Mouse (Mus musculus) olfactory bulb, adult 2 months (tissue): ENCODE data around the gene AC161166.1.

Source experiments
- CTCF ChIP-seq: fragments of 200-500 bp; IDR thresholded peaks from 2 replicates; pipeline ENCODE4 v1.5.1; 2012; ENCODE audit warnings: low read depth, mild to moderate bottlenecking, low read length, moderate library complexity; ENCODE audit not compliant: insufficient read depth
- POLR2A ChIP-seq: fragments of 200-500 bp; IDR thresholded peaks from 2 replicates; pipeline ENCODE4 v1.6.1; 2012; ENCODE audit warnings: mild to moderate bottlenecking, low read depth, low read length, moderate library complexity; ENCODE audit not compliant: insufficient read depth

DNA sequence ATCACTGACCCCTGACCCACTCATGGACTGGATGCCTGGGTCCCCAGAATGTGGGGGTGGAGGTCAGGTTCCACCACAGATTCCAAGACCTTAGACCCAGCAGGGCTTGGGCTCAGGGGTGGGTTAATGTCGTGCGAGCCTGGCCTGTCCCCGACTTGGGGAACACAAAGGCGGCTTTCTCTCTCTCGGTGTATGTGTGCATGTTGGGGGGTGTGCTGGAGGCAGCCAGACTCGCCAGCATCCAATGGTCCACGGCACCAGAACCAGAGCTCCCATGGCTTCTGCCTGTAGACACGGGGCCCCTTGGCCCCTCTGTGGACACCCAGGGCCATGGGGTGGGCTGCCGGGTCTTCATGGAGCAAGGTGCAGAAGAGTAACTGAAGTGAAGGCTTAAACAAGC lies 26.8 kb downstream of the AC161166.1 start:
- no peak for TF ChIP-seq POLR2A
- no peak for TF ChIP-seq CTCF
